Mouse (Mus musculus) right cerebral cortex, postnatal 4 days (tissue): ENCODE measurements at regions not wholly inside any gene's neighbourhood (a gene's known extent, or its start where the extent isn't known, plus 50 kb on each side); places are given as distances from the start of the nearest gene placed in this dataset.
A peak's percentile ranks its signal among the peaks of the same experiment; 100 is the strongest.

Source experiments
- DNase-seq: peaks from one replicate; pipeline ENCODE4 v3.0.0-alpha.2; 2022

DNA sequence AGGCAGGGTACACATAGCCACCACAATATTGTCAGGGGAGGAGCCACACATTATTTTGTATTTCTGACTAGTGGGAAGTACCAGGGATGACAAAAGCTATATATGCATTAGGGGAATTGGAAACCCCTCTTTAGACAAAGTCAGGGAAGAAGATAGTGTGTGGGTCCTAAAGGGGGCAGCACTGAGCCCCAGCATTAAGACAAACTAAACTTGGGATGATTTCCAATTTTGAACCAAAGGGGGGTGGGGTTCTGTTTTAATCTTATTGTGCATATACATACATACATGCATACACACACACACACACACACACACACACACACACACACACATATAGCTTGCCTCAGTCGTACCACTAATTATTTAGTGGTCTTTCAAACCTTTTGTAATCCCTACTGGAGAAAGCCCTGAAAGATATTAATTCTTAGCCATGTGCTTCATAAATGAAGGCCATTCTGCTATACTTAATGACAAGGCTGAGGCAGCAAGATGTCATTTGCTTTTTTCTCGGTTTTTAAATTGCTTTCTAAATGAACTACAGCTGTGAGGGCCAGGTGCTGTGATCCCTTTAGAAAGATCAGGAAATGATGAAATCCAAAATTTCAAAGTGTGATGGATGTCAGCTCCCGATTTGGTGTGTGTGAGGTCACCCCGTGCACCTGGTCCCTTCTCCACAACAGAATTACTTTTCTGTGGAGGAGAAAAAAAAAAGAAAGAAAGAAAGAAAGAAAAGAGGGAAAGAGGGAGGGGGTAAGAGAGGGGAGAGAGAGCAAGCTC lies 523.5 kb downstream of the Rnf144a start:
- no peak for DNase-seq

GRCm38 (mm10) chr12:25890722-25891121 lies 524.3 kb downstream of the Rnf144a start:
- DNase-seq, result no peak

- DNase-seq, result peak; percentile 40
These were observed 531.3 kb downstream of the Rnf144a start for GRCm38 (mm10) chr12:25883771-25884171.

DNA sequence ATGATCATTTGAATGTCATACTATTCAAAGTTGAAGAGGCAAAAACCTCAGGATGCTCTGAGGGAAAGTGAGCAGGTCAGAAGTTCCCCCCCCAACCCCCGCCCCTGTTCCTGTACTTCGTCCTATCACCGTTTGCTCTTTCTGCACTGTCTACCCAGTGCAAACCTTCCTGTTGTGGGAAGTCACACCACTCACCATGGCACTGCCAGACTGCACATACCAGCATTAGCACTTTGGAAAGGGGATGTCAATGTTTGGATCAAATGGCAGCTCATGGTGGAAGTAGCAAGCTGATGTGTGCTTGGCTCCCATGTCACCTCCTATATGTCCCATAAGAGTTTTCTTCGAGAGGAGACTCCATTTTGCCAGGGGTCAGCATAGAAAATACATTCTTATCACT lies 543.2 kb downstream of the Rnf144a start:
- DNase-seq, result no peak

DNA sequence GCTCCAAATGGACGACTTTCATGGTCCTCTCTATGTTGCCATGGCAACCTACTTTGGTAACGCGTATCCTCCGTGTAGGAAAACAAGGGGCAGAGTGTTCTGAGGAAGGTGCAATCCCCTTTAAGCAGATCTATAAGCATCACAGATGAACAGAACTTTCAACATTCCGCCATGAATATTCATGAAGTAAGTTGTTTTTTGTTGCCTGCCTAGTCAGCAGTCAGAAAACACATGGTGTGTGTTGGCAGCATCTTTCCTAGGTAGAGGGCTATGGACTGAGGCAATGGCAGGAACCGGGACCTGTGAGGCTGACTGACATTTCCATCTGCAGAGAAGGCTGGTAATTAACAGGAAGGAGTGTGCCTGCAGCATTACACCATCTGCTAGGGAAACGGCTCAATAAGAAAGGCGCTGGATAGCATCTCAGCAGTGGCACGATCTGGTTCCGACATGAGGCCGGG lies 544.0 kb downstream of the Rnf144a start:
- peak; percentile 47 for DNase-seq

DNA sequence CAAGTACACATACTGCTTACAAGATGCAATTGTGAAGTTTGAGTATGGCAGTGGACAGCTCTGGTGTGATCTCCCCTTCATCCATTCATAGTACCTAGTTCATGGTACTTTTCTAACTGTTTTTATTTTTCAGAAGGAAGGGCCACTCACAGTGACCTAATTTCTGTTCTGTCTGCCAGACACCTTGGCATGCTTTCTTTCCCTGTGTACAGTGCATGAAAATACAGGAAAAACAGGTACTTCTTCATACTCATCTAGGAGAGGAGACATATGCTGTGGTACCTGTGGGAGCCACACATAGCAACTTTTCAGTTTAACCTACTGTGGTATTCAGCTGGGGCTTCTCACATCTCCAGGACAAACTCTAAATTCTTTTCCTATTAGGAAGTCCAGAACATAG lies 545.2 kb downstream of the Rnf144a start:
- DNase-seq, result no peak

DNA sequence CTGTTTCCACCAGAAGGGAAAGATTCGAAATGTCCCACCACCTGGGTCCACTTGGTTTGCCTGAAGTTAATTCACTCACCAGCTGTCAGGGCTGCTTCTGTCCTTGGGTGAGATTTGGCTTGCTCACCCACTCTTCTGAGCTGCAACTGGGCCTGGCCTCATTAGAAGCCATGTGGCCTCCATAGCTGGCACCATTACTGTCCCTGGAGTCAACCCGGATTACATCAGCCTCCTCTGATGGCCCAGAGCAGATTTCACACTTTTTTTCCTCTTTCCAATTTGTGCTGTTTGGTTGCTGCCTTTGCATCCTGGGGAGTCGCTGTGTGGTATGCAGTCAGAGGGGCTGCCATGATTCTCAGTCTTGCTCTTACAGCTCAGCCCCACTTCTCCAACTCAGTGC lies 550.0 kb downstream of the Rnf144a start:
- DNase-seq, result no peak

- peak; percentile 23 for DNase-seq
These were observed 550.8 kb downstream of the Rnf144a start for GRCm38 (mm10) chr12:25864113-25864852.

GRCm38 (mm10) chr12:25861100-25861499 lies 554.0 kb downstream of the Rnf144a start:
- no peak for DNase-seq

DNA sequence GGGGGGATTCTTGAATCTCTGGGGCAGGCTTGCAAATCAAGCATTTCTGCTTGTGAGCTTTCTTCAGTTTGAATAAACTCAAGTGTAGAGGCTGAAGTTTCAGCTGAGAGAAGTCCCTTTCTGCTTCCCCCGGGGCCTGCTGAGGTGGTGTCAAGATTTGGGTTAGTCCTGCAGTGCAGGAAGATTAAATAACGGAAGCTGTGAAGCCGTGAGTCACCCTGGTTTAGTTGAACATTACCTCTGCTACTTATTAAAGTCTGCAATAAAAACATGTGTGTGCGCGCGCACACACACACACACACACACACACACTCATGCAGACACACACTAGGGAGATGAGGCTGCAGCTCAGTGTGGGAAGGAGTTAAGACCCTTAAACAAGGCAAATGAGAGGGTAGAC lies 556.7 kb downstream of the Rnf144a start:
- no peak for DNase-seq

GRCm38 (mm10) chr12:25830057-25830456 lies 585.0 kb downstream of the Rnf144a start:
- DNase-seq, result no peak

GRCm38 (mm10) chr12:25827961-25828360 lies 587.1 kb downstream of the Rnf144a start:
- DNase-seq, result no peak

- no peak for DNase-seq
These were observed 588.1 kb downstream of the Rnf144a start for GRCm38 (mm10) chr12:25826928-25827327.

GRCm38 (mm10) chr12:25826451-25826850 lies 588.6 kb downstream of the Rnf144a start:
- no peak for DNase-seq

DNA sequence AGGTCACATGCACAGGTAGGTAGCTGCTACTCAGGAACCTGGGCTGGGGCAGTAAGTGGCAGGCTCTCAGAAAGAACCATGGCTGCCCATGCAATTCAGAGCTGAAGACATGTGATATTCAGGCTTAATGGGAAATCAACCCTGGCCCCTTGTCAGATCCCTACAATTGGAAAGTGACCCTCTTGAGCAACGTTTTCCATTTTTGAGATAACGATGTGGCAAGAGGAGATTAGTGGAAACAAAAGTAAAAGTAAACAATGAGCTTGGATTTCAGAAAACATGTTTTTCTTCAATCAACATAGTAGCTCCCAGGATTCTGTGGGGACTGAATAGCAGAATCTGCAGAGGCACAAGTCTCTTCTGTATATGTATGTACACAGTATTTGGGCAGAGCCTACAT lies 598.8 kb downstream of the Rnf144a start:
- no peak for DNase-seq

DNA sequence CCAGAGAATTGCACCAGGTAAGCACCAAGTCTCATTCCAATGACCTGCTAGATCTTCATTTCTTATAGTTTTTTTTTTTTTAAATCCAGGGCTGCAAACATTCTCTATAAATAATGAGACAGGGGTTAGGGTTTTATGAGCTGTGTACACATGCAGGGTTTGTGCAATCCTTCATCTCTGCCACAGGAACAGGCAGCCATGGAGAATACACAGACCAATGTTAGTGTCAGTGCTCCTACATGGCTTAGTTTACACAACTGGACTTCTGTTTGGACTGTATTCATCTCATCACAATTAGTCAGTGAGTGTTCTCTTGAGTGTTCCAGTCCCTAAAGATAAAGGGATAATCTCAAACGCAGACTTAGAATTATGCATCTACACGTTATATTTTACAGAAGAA lies 620.0 kb downstream of the Rnf144a start:
- no peak for DNase-seq

GRCm38 (mm10) chr12:25794571-25794970 lies 620.5 kb downstream of the Rnf144a start:
- DNase-seq, result no peak

GRCm38 (mm10) chr12:25792571-25793075 lies 622.4 kb downstream of the Rnf144a start:
- no peak for DNase-seq

- DNase-seq, result no peak
These were observed 624.1 kb downstream of the Rnf144a start for GRCm38 (mm10) chr12:25790956-25791355.

DNA sequence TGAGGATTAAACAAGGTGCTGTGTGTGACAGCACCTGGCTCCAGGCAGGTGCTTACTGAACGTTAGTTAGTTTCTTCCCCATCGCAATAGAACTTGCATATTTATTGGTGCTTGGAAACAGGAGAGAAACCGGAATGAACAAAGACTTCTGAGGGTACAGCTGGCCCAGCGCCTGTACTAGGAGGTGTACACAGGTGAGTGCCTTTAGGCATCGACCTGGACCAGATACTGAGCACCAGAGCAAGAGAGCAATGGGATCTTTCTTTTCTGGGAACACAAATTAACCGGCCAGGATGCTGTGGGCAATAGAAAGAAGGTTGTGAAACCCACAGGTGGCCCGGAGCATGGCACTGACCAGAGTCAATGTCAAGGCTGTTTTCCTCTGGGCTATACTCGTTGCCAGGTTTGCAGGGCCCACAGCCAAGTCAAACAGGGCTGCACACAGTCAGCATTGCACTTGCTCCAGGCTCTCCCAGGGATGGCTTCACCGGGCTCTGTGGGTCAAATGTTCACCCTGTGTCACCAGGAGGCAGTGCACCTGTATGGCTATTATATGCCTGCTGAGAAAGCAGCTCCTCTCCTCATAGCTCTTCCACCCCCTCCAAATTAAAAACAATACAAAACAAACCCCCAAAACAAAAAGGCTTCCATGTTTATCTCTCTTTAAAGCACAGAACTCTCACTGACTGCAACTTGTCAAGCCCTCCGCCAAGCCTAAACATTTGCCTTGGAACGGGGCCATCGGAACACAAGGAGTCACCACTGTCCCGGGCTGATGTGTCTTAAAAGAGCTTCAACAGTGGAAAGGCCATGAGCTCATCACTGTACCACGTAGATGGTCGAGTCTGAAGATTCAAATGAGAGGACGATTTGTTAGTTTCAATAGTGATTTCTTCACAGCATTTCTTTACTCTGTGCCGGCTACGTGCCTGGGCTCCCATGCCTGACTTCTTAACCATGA lies 629.1 kb downstream of the Rnf144a start:
- DNase-seq, result peak; percentile 10

GRCm38 (mm10) chr12:25784401-25784800 lies 630.7 kb downstream of the Rnf144a start:
- DNase-seq, result no peak

DNA sequence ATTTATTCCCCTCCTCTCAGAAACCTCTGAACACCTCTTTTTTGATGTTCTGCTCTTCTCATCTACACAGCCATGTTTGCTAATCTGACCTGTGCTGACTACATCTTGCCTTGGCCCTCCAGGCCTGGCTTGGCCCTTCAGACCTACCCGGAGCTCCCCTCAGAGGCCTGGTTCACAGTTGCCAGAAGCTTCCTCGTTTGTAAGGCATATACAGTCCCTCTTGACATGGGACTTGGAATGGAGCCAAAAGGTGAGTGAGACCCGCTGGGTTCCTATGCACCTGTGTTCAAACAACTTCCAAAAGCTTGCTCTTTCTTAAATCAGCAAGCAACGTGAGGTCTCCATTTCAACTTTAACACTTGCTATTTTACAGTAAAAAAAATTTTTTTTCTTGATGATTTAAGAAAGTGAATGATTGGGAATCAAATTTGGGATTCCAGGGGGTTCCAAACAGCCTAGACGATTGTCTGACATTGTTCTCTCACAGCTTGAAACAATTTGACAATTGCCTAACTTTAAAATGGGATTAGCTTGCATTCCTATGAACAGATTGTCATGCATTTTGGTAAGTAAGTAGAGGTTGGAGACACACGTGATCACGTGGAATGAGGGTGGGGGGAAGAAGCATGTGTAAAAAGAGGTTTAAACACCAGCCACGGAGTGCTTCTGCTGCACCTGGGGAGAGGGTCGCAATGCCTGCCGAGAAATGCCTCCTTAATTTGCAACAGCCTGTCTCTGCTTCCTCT lies 631.9 kb downstream of the Rnf144a start:
- DNase-seq, result no peak
